Mouse (Mus musculus) bone marrow macrophage, adult 2 months (primary cell): ENCODE data around the gene Gzf1.

Experiments used
- CTCF ChIP-seq: IDR thresholded peaks from 2 replicates; pipeline ENCODE4 v1.5.1; 2012; ENCODE audit warnings: low read depth, mild to moderate bottlenecking, low read length, moderate library complexity
- POLR2A ChIP-seq: IDR thresholded peaks from 2 replicates; pipeline ENCODE4 v1.6.1; 2012; ENCODE audit warnings: mild to moderate bottlenecking, low read depth, low read length, borderline replicate concordance

GRCm38 (mm10) chr2:148634466-148634865 is 46.4 kb upstream of the Gzf1 start:
- TF ChIP-seq POLR2A: no peak
- TF ChIP-seq CTCF: no peak
